Mouse (Mus musculus) megakaryocyte, embryonic 14.5 days (primary cell): ENCODE data around the gene Sobp. TPM values are rescaled to one million over a fixed set of nuclear protein-coding genes. Genes with fewer than 3 reads are reported as not detected.

ENCODE experiments used
- H3K27me3 ChIP-seq: replicated peaks from 2 replicates; pipeline ENCODE3; 2012; ENCODE audit warnings: inconsistent platforms
- H3K36me3 ChIP-seq: replicated peaks from 2 replicates; pipeline ENCODE3; 2012; ENCODE audit warnings: low read length, inconsistent platforms, mixed read lengths
- H3K4me1 ChIP-seq: 2 replicates; pipeline ENCODE4 v1.6.1; 2012; ENCODE audit warnings: inconsistent platforms
- H3K4me3 ChIP-seq: replicated peaks from 2 replicates; pipeline ENCODE3; 2012; ENCODE audit warnings: moderate library complexity, mild to moderate bottlenecking, inconsistent platforms
- H3K9me3 ChIP-seq: 2 replicates; pipeline ENCODE4 v1.6.1; 2012; ENCODE audit warnings: inconsistent platforms
- FLI1 ChIP-seq: IDR thresholded peaks from 2 replicates; pipeline ENCODE4 v1.6.1; 2012; ENCODE audit warnings: low read length, inconsistent platforms, mixed read lengths
- GATA1 ChIP-seq: IDR thresholded peaks from 3 replicates; pipeline ENCODE4 v1.6.1; 2012; ENCODE audit warnings: mixed read lengths, low read length, inconsistent platforms, borderline replicate concordance
- polyA plus RNA-seq: library from polyadenylated mRNA; stranded (reverse); fragments of >175 nt; gene quantifications from 2 replicates; pipeline ENCODE4 v1.2.3, GENCODE M21; 2012; ENCODE audit warnings: low replicate concordance; ENCODE audit not compliant: insufficient read depth

Sobp gene
- polyA plus RNA-seq, 1 experiment, result 0.28 TPM

GRCm38 (mm10) chr10:43043351-43044209, 130.8 kb downstream of the Sobp start:
- Histone ChIP-seq H3K4me3 (no peak overlapping the region), H3K27me3 (peaks cover 3% of the 10 kb centered on the region), H3K4me1 (peaks cover 7% of the 10 kb centered on the region; the same call in 1 of the 2 replicates), H3K36me3 (no peaks in the 10 kb centered on the region), H3K9me3 (peaks cover 13% of the 10 kb centered on the region)
- TF ChIP-seq FLI1 (no peak), GATA1 (no peak)

GRCm38 (mm10) chr10:43042591-43043327, 131.6 kb downstream of the Sobp start:
- Histone ChIP-seq H3K36me3 (no peaks in the 10 kb centered on the region), H3K4me3 (no peak overlapping the region)

GRCm38 (mm10) chr10:43041794-43042193, 132.5 kb downstream of the Sobp start:
- Histone ChIP-seq H3K27me3 (peaks cover 3% of the 10 kb centered on the region), H3K36me3 (no peaks in the 10 kb centered on the region), H3K9me3 (peaks cover 13% of the 10 kb centered on the region), H3K4me1 (peaks cover 7% of the 10 kb centered on the region; the same call in 1 of the 2 replicates), H3K4me3 (no peak overlapping the region)
- TF ChIP-seq GATA1, result no peak
- TF ChIP-seq FLI1, result no peak

More at GRCm38 (mm10) chr10:43042591-43043327, 131.6 kb downstream of the Sobp start:
- H3K9me3 ChIP-seq, result peaks cover 13% of the 10 kb centered on the region
- H3K4me1 ChIP-seq, result peaks cover 7% of the 10 kb centered on the region; the same call in 1 of the 2 replicates
- H3K27me3 ChIP-seq, result peaks cover 3% of the 10 kb centered on the region
- TF ChIP-seq GATA1 (no peak), FLI1 (no peak)

GRCm38 (mm10) chr10:43037455-43037793, 136.9 kb downstream of the Sobp start:
- Histone ChIP-seq H3K27me3 (peaks cover 6% of the 10 kb centered on the region), H3K36me3 (no peaks in the 10 kb centered on the region), H3K9me3 (peaks cover 14% of the 10 kb centered on the region), H3K4me3 (no peak overlapping the region), H3K4me1 (peaks cover 9% of the 10 kb centered on the region; the same call in 1 of the 2 replicates)
- TF ChIP-seq GATA1, result no peak
- no peak for TF ChIP-seq FLI1

GRCm38 (mm10) chr10:43036646-43037454, 137.5 kb downstream of the Sobp start:
- Histone ChIP-seq H3K4me3 (no peak overlapping the region), H3K9me3 (peaks cover 20% of the 10 kb centered on the region), H3K36me3 (no peaks in the 10 kb centered on the region), H3K27me3 (peaks cover 7% of the 10 kb centered on the region), H3K4me1 (peaks cover 9% of the 10 kb centered on the region; the same call in 1 of the 2 replicates)
- TF ChIP-seq FLI1, result no peak
- TF ChIP-seq GATA1, result no peak

- Histone ChIP-seq H3K27me3 (peaks cover 7% of the 10 kb centered on the region), H3K9me3 (peaks cover 27% of the 10 kb centered on the region), H3K4me1 (peaks cover 9% of the 10 kb centered on the region; the same call in 1 of the 2 replicates), H3K4me3 (no peak overlapping the region), H3K36me3 (no peaks in the 10 kb centered on the region)
- TF ChIP-seq GATA1 (no peak), FLI1 (no peak)
Observed at GRCm38 (mm10) chr10:43035579-43035978, 138.8 kb downstream of the Sobp start.

GRCm38 (mm10) chr10:43034811-43035210, 139.5 kb downstream of the Sobp start:
- Histone ChIP-seq H3K4me1 (peaks cover 9% of the 10 kb centered on the region; the same call in 1 of the 2 replicates), H3K27me3 (peaks cover 4% of the 10 kb centered on the region), H3K4me3 (no peak overlapping the region), H3K9me3 (peaks cover 22% of the 10 kb centered on the region), H3K36me3 (no peaks in the 10 kb centered on the region)
- no peak for TF ChIP-seq GATA1
- no peak for TF ChIP-seq FLI1

GRCm38 (mm10) chr10:43033481-43034248, 140.7 kb downstream of the Sobp start:
- peaks cover 11% of the 10 kb centered on the region for H3K27me3 ChIP-seq
- TF ChIP-seq GATA1 (no peak), FLI1 (no peak)
- H3K4me3 ChIP-seq, result no peak overlapping the region
- no peaks in the 10 kb centered on the region for H3K36me3 ChIP-seq
- peaks cover 9% of the 10 kb centered on the region; the same call in 1 of the 2 replicates for H3K4me1 ChIP-seq
- peaks cover 17% of the 10 kb centered on the region for H3K9me3 ChIP-seq
